Mouse (Mus musculus) midbrain, embryonic 12.5 days (tissue): Measurements from ENCODE around the gene Ankrd61. TPM values are rescaled to one million over a fixed set of nuclear protein-coding genes. Genes with fewer than 3 reads are reported as not detected.

Experiments
- ATAC-seq: fragments of 200-750 bp; cut with Nextera tagmentation; 2 replicates; pipeline ENCODE4 v1.8.0; 2017; ENCODE audit warnings: low read depth, moderate TSS enrichment, moderate library complexity; ENCODE audit not compliant: low FRiP score
- H3K27ac ChIP-seq: fragments of 300-500 bp; sonication (generic); replicated peaks from 2 replicates; pipeline ENCODE4 v1.5.1; 2016; ENCODE audit warnings: mild to moderate bottlenecking
- H3K27me3 ChIP-seq: fragments of 300-500 bp; sonication (generic); 2 replicates; pipeline ENCODE4 v1.6.1; 2016; ENCODE audit warnings: mild to moderate bottlenecking
- H3K36me3 ChIP-seq: fragments of 300-500 bp; sonication (generic); 2 replicates; pipeline ENCODE4 v1.6.1; 2016
- H3K4me1 ChIP-seq: fragments of 300-500 bp; sonication (generic); 2 replicates; pipeline ENCODE4 v1.6.1; 2016
- H3K4me2 ChIP-seq: fragments of 300-500 bp; sonication (generic); replicated peaks from 2 replicates; pipeline ENCODE4 v1.6.1; 2016; ENCODE audit warnings: mild to moderate bottlenecking, moderate library complexity
- H3K4me3 ChIP-seq: fragments of 300-500 bp; sonication (generic); 2 replicates; pipeline ENCODE4 v1.5.1; 2016; ENCODE audit warnings: mild to moderate bottlenecking
- H3K9ac ChIP-seq: fragments of 300-500 bp; sonication (generic); replicated peaks from 2 replicates; pipeline ENCODE4 v1.6.1; 2016; ENCODE audit warnings: mild to moderate bottlenecking, moderate library complexity
- H3K9me3 ChIP-seq: fragments of 300-500 bp; sonication (generic); 2 replicates; pipeline ENCODE4 v1.6.1; 2016; ENCODE audit warnings: mild to moderate bottlenecking
- WGBS: fragments of 180-500 bp; shearing (Covaris S2); methylation state at CpG from one replicate; pipeline ENCODE4 v1.1.7; 2016; 5-methylcytosine and 5-hydroxymethylcytosine counted together
- polyA plus RNA-seq: library from polyadenylated mRNA; unstranded; fragments of >200 nt; fragmentation: Nextera tagmentation; extraction: Ambion mirVana; gene quantifications from 2 replicates; pipeline ENCODE4 v1.2.1, GENCODE M21; 2016

Ankrd61 gene
- polyA plus RNA-seq, 1 experiment from 2014 or later, result 0.51 TPM

GRCm38 (mm10) chr5:143924781-143925452 lies 27.4 kb upstream of the Ankrd61 start:
- Histone ChIP-seq H3K4me2 (no peak overlapping the region), H3K4me3 (no peak overlapping the region), H3K4me1 (no peaks in the 10 kb centered on the region), H3K27ac (no peak overlapping the region), H3K9ac (no peak overlapping the region), H3K36me3 (peaks cover 79% of the 10 kb centered on the region), H3K27me3 (no peaks in the 10 kb centered on the region), H3K9me3 (no peaks in the 10 kb centered on the region)
- ATAC-seq, result no peak
- 90% methylated on average over 6 of the region's 6 CpGs for WGBS

- no peak for ATAC-seq
- no peak overlapping the region for H3K4me2 ChIP-seq
Observed at GRCm38 (mm10) chr5:143918120-143918519, 20.6 kb upstream of the Ankrd61 start.

GRCm38 (mm10) chr5:143917418-143917817 lies 19.9 kb upstream of the Ankrd61 start:
- no peak for ATAC-seq
- H3K36me3 ChIP-seq, result peaks cover 65% of the 10 kb centered on the region
- no peaks in the 10 kb centered on the region for H3K4me1 ChIP-seq
- no peak overlapping the region for H3K4me3 ChIP-seq
- no peak overlapping the region for H3K9ac ChIP-seq
- no peaks in the 10 kb centered on the region for H3K27me3 ChIP-seq
- no peaks in the 10 kb centered on the region for H3K9me3 ChIP-seq
- H3K4me2 ChIP-seq, result no peak overlapping the region
- WGBS, result 53% methylated on average over 5 of the region's 5 CpGs
- H3K27ac ChIP-seq, result no peak overlapping the region

More at GRCm38 (mm10) chr5:143918120-143918519, 20.6 kb upstream of the Ankrd61 start:
- Histone ChIP-seq H3K27me3 (no peaks in the 10 kb centered on the region), H3K9ac (no peak overlapping the region), H3K4me3 (no peak overlapping the region), H3K27ac (no peak overlapping the region), H3K4me1 (no peaks in the 10 kb centered on the region), H3K9me3 (no peaks in the 10 kb centered on the region), H3K36me3 (peaks cover 69% of the 10 kb centered on the region)
- 94% methylated on average over 3 of the region's 3 CpGs for WGBS

GRCm38 (mm10) chr5:143916221-143916620 lies 18.7 kb upstream of the Ankrd61 start:
- no peaks in the 10 kb centered on the region for H3K27me3 ChIP-seq
- WGBS, result 92% methylated on average over 9 of the region's 9 CpGs
- no peaks in the 10 kb centered on the region for H3K4me1 ChIP-seq
- H3K4me2 ChIP-seq, result no peak overlapping the region
- no peak overlapping the region for H3K9ac ChIP-seq
- H3K27ac ChIP-seq, result no peak overlapping the region
- H3K4me3 ChIP-seq, result no peak overlapping the region
- H3K9me3 ChIP-seq, result no peaks in the 10 kb centered on the region
- peaks cover 56% of the 10 kb centered on the region for H3K36me3 ChIP-seq
- no peak for ATAC-seq

- H3K4me3 ChIP-seq, result peak within 1 kb of the TSS; percentile 77
- no peaks in the 10 kb centered on the region for H3K9me3 ChIP-seq
- H3K36me3 ChIP-seq, result peaks cover 25% of the 10 kb centered on the region
- peak within 1 kb of the TSS; percentile 79 for H3K27ac ChIP-seq
- H3K9ac ChIP-seq, result peak within 1 kb of the TSS; percentile 68
- peaks cover 19% of the 10 kb centered on the region for H3K4me1 ChIP-seq
- ATAC-seq, result peak; percentile 100
- peak within 1 kb of the TSS; percentile 80 for H3K4me2 ChIP-seq
- no peaks in the 10 kb centered on the region for H3K27me3 ChIP-seq
- WGBS, result under 1% methylated on average over 70 of the region's 70 CpGs
Observed at GRCm38 (mm10) chr5:143909417-143910400, 12.2 kb upstream of the Ankrd61 start, which contains the start of the genes Aimp2 and Pms2. Aimp2 (minus strand) TSS chr5:143909847. Pms2 (plus strand) TSS chr5:143909964.

GRCm38 (mm10) chr5:143908926-143909325 lies 11.4 kb upstream of the Ankrd61 start:
- ATAC-seq, result no peak
- WGBS, result 2% methylated on average over 9 of the region's 9 CpGs
- peaks cover 19% of the 10 kb centered on the region for H3K4me1 ChIP-seq

GRCm38 (mm10) chr5:143906429-143906828 lies 8.9 kb upstream of the Ankrd61 start:
- H3K4me3 ChIP-seq, result no peak overlapping the region
- no peak overlapping the region for H3K27ac ChIP-seq
- 91% methylated on average over 8 of the region's 8 CpGs for WGBS
- H3K36me3 ChIP-seq, result peaks cover 49% of the 10 kb centered on the region
- no peak overlapping the region for H3K9ac ChIP-seq
- H3K4me2 ChIP-seq, result no peak overlapping the region
- H3K27me3 ChIP-seq, result no peaks in the 10 kb centered on the region
- H3K4me1 ChIP-seq, result peaks cover 19% of the 10 kb centered on the region
- H3K9me3 ChIP-seq, result no peaks in the 10 kb centered on the region
- no peak for ATAC-seq

More at GRCm38 (mm10) chr5:143908926-143909325, 11.4 kb upstream of the Ankrd61 start:
- peak overlapping the region; percentile 68 for H3K9ac ChIP-seq
- H3K36me3 ChIP-seq, result peaks cover 27% of the 10 kb centered on the region
- peak overlapping the region; percentile 77 for H3K4me3 ChIP-seq
- H3K27me3 ChIP-seq, result no peaks in the 10 kb centered on the region
- H3K9me3 ChIP-seq, result no peaks in the 10 kb centered on the region
- H3K27ac ChIP-seq, result peak overlapping the region; percentile 79
- peak overlapping the region; percentile 80 for H3K4me2 ChIP-seq

- H3K36me3 ChIP-seq, result peaks cover 75% of the 10 kb centered on the region
Observed at GRCm38 (mm10) chr5:143903813-143904212, 6.3 kb upstream of the Ankrd61 start.

GRCm38 (mm10) chr5:143902111-143902510 lies 4.6 kb upstream of the Ankrd61 start:
- Histone ChIP-seq H3K4me2 (no peak overlapping the region), H3K9ac (no peak overlapping the region), H3K36me3 (peaks cover 90% of the 10 kb centered on the region), H3K27ac (no peak overlapping the region), H3K4me3 (no peak overlapping the region), H3K9me3 (no peaks in the 10 kb centered on the region), H3K27me3 (no peaks in the 10 kb centered on the region), H3K4me1 (no peaks in the 10 kb centered on the region)
- no peak for ATAC-seq
- WGBS, result 90% methylated on average over 3 of the region's 3 CpGs

More at GRCm38 (mm10) chr5:143903813-143904212, 6.3 kb upstream of the Ankrd61 start:
- Histone ChIP-seq H3K9me3 (no peaks in the 10 kb centered on the region), H3K9ac (no peak overlapping the region), H3K4me1 (peaks cover 10% of the 10 kb centered on the region), H3K4me2 (no peak overlapping the region), H3K4me3 (no peak overlapping the region), H3K27me3 (no peaks in the 10 kb centered on the region), H3K27ac (no peak overlapping the region)
- no peak for ATAC-seq
- WGBS, result 93% methylated on average over 4 of the region's 4 CpGs

GRCm38 (mm10) chr5:143893396-143893795 lies 4.1 kb downstream of the Ankrd61 start:
- no peak overlapping the region for H3K4me3 ChIP-seq
- ATAC-seq, result no peak
- H3K36me3 ChIP-seq, result peaks cover 69% of the 10 kb centered on the region
- no peak overlapping the region for H3K9ac ChIP-seq
- H3K27ac ChIP-seq, result no peak overlapping the region
- H3K27me3 ChIP-seq, result no peaks in the 10 kb centered on the region
- WGBS, result 90% methylated on average over 5 of the region's 5 CpGs
- no peak overlapping the region for H3K4me2 ChIP-seq
- H3K4me1 ChIP-seq, result no peaks in the 10 kb centered on the region
- no peaks in the 10 kb centered on the region for H3K9me3 ChIP-seq

GRCm38 (mm10) chr5:143892255-143892886 lies 5.1 kb downstream of the Ankrd61 start:
- H3K27ac ChIP-seq, result no peak overlapping the region
- no peak overlapping the region for H3K4me3 ChIP-seq
- ATAC-seq, result no peak
- H3K27me3 ChIP-seq, result no peaks in the 10 kb centered on the region
- 72% methylated on average over 9 of the region's 9 CpGs for WGBS
- H3K9ac ChIP-seq, result no peak overlapping the region
- H3K4me1 ChIP-seq, result no peaks in the 10 kb centered on the region
- no peak overlapping the region for H3K4me2 ChIP-seq
- H3K9me3 ChIP-seq, result no peaks in the 10 kb centered on the region
- peaks cover 70% of the 10 kb centered on the region for H3K36me3 ChIP-seq
